Mouse (Mus musculus) kidney, embryonic 16.5 days (tissue): ENCODE data around the gene Ccdc183. TPM values are rescaled to one million over a fixed set of nuclear protein-coding genes. Genes with fewer than 3 reads are reported as not detected.
A peak's percentile ranks its signal among the peaks of the same experiment; 100 is the strongest.

Experiments
- ATAC-seq: fragments of 200-750 bp; cut with Nextera tagmentation; 2 replicates; pipeline ENCODE4 v1.8.0; 2017; ENCODE audit warnings: moderate TSS enrichment; ENCODE audit not compliant: low FRiP score, low TSS enrichment
- H3K27ac ChIP-seq: fragments of 300-500 bp; sonication (generic); 2 replicates; pipeline ENCODE4 v1.5.1; 2014; ENCODE audit warnings: low read length
- H3K27me3 ChIP-seq: fragments of 300-500 bp; sonication (generic); 2 replicates; pipeline ENCODE4 v1.6.1; 2014; ENCODE audit warnings: low read length, control low read depth, mixed read lengths; ENCODE audit not compliant: insufficient read depth
- H3K36me3 ChIP-seq: fragments of 300-500 bp; sonication (generic); 2 replicates; pipeline ENCODE4 v1.6.1; 2014; ENCODE audit warnings: low read length, control low read depth, mixed read lengths; ENCODE audit not compliant: insufficient read depth
- H3K4me1 ChIP-seq: fragments of 300-500 bp; sonication (generic); 2 replicates; pipeline ENCODE4 v1.6.1; 2014; ENCODE audit warnings: low read length, control low read depth, mixed read lengths; ENCODE audit not compliant: insufficient read depth
- H3K4me2 ChIP-seq: fragments of 300-500 bp; sonication (generic); replicated peaks from 2 replicates; pipeline ENCODE4 v1.6.1; 2014; ENCODE audit warnings: low read depth, low read length
- H3K4me3 ChIP-seq: fragments of 300-500 bp; sonication (generic); 2 replicates; pipeline ENCODE4 v1.5.1; 2014; ENCODE audit warnings: mild to moderate bottlenecking, low read length
- H3K9ac ChIP-seq: fragments of 300-500 bp; sonication (generic); replicated peaks from 2 replicates; pipeline ENCODE4 v1.6.1; 2014; ENCODE audit warnings: low read length
- H3K9me3 ChIP-seq: fragments of 300-500 bp; sonication (generic); 2 replicates; pipeline ENCODE4 v1.6.1; 2016; ENCODE audit warnings: low read length, control low read depth
- WGBS: fragments of 180-500 bp; shearing (Covaris S2); extraction: QIAGEN DNeasy Blood & Tissue Kit; methylation state at CpG from one replicate; pipeline ENCODE4 v1.1.7; 2014; 5-methylcytosine and 5-hydroxymethylcytosine counted together
- polyA plus RNA-seq: library from polyadenylated mRNA; unstranded; fragments of >200 nt; fragmentation: Nextera tagmentation; extraction: Ambion mirVana; gene quantifications from 2 replicates; pipeline ENCODE4 v1.2.1, GENCODE M21; 2015

Gene Ccdc183
- polyA plus RNA-seq, 1 experiment from 2014 or later = 0.27 TPM

DNA sequence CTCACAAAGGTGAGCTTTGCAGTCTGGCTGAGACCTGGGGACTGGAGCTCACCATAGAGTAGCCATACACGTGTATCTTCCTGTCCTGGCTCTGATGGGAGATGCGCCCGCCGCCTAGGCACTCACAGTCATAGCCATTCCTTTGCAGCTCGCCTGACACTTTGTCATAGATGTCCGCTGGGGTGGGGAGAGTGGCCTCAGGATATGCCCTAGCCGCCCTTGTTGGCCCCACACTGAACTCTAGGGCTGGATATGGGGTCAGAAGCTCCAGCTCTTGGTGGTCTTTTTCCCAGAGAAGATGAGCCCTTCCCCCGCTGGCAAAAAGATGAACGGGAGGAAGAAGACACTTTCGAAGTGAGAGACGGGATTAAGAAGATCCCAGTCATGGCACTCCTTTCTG, 43.3 kb downstream of the Ccdc183 start:
- peak overlapping the region; percentile 95 for H3K4me2 ChIP-seq
- peak overlapping the region; percentile 69 for H3K4me3 ChIP-seq
- peak overlapping the region; percentile 95; the same call in 1 of the 2 replicates for H3K27ac ChIP-seq
- no peak for ATAC-seq
- H3K9ac ChIP-seq = peak overlapping the region; percentile 85
- peaks cover 4% of the 10 kb centered on the region; the same call in 1 of the 2 replicates for H3K36me3 ChIP-seq
- peaks cover 44% of the 10 kb centered on the region for H3K4me1 ChIP-seq
- 17% methylated on average over 11 of the region's 11 CpGs for WGBS
- peaks cover 34% of the 10 kb centered on the region for H3K27me3 ChIP-seq
- no peaks in the 10 kb centered on the region for H3K9me3 ChIP-seq

DNA sequence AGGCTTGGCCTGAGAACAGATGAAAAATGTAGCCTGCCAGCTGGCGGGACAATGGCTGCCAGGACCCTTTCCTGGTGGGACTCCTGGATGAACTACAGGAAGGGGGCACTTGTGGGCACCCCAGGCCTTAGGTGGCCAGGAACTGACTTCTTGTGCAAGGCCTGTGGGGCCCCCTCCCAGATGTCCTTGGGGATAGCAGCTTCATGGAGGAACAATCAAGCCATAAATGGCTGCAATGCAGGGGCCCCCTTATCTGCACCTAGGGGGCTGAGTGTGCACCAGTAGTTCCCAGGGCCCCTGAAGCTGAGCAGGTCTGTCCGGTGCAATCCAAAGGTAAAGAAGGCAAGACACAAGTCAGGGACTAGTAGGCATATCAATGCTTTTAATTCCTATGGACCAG, 44.4 kb downstream of the Ccdc183 start:
- peaks cover 34% of the 10 kb centered on the region for H3K4me1 ChIP-seq
- 89% methylated on average over 2 of the region's 2 CpGs for WGBS
- no peaks in the 10 kb centered on the region for H3K9me3 ChIP-seq
- H3K4me2 ChIP-seq = 0 out of 2 replicates have a peak overlapping the region, but pooled peaks have one; percentile 95
- no peak for ATAC-seq
- H3K27ac ChIP-seq = no peak overlapping the region
- peaks cover 12% of the 10 kb centered on the region; the same call in 1 of the 2 replicates for H3K36me3 ChIP-seq
- no peak overlapping the region for H3K4me3 ChIP-seq
- H3K9ac ChIP-seq = 0 out of 2 replicates have a peak overlapping the region, but pooled peaks have one; percentile 27
- H3K27me3 ChIP-seq = peaks cover 23% of the 10 kb centered on the region

DNA sequence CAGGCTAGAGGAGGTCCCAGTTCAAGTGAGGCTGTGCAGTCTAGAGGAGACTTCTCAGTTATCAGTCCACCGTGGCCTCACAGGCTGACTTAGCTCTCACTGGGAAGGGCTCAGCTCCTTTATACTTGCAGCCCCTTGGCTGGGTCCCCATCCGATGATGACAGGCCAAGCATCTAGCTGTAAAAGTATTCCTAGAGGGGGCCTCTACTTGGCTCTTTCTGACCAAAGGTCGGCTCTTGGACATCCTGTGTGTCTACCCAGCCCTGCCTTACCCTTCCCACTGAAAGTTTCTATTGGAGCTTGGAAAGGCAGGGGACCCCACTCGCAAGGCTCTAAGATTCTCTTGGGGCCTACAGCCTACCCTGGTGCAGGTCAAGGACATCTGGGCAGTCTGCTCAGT, 46.3 kb downstream of the Ccdc183 start:
- Histone ChIP-seq H3K9me3 (no peaks in the 10 kb centered on the region), H3K4me3 (no peak overlapping the region), H3K4me1 (peaks cover 22% of the 10 kb centered on the region), H3K27ac (no peak overlapping the region), H3K4me2 (no peak overlapping the region), H3K9ac (no peak overlapping the region), H3K36me3 (peaks cover 12% of the 10 kb centered on the region; the same call in 1 of the 2 replicates), H3K27me3 (peaks cover 4% of the 10 kb centered on the region)
- WGBS = 90% methylated on average over 4 of the region's 4 CpGs
- no peak for ATAC-seq

DNA sequence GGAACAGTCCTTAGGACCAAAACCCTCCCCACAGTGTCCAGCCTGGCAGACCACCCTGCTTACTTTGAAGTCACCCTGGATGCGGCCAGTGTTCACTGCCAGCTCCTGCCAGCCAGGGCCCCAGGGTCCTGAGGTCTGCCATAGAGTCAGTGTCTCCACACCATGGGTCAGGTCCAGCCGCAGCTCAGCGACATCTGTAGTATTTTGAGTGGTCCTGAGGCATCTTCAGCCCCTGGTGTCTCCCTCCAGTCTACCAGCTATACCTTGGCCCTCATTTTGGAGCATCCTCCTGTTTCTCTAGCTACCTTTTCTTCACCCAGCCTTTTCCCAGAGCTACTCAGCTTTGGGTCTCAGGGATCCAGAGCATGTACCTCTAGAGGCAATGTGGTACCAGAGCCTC, 48.2 kb downstream of the Ccdc183 start:
- Histone ChIP-seq H3K4me1 (peaks cover 16% of the 10 kb centered on the region), H3K9me3 (no peaks in the 10 kb centered on the region), H3K27me3 (no peaks in the 10 kb centered on the region), H3K4me3 (no peak overlapping the region), H3K4me2 (no peak overlapping the region), H3K9ac (no peak overlapping the region), H3K36me3 (peaks cover 25% of the 10 kb centered on the region), H3K27ac (no peak overlapping the region)
- WGBS = 89% methylated on average over 3 of the region's 3 CpGs
- no peak for ATAC-seq

DNA sequence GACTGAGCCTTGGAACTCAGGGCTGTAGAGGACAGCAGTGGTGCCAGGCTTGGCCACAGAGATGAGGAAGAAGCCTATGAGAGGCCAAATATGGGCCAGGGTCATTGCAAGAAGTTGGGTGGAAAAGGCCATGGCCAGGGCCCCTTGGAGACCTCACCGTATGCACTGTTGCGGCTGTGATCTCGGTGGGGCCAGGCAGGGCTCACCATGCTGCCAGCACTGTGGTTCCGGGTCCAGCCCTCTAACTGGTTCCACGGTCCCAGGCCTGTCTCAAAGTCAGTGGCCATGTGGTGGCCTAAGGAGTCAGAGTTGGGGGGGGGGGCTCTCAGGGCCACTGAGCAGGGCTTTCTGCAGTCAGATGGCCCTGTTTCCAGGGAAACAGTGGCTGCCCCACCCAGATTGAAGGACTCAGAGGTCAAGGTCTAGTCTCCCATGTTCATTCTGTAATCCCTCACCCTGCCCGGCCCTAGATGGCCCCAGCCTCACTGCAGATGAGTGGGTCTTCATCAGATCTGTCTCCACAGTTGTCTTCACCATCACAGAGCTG, 48.9 kb downstream of the Ccdc183 start:
- Histone ChIP-seq H3K4me2 (no peak overlapping the region), H3K36me3 (peaks cover 33% of the 10 kb centered on the region), H3K27me3 (no peaks in the 10 kb centered on the region), H3K4me1 (peaks cover 9% of the 10 kb centered on the region), H3K27ac (no peak overlapping the region), H3K4me3 (no peak overlapping the region), H3K9me3 (no peaks in the 10 kb centered on the region), H3K9ac (no peak overlapping the region)
- WGBS = 86% methylated on average over 6 of the region's 6 CpGs
- no peak for ATAC-seq

DNA sequence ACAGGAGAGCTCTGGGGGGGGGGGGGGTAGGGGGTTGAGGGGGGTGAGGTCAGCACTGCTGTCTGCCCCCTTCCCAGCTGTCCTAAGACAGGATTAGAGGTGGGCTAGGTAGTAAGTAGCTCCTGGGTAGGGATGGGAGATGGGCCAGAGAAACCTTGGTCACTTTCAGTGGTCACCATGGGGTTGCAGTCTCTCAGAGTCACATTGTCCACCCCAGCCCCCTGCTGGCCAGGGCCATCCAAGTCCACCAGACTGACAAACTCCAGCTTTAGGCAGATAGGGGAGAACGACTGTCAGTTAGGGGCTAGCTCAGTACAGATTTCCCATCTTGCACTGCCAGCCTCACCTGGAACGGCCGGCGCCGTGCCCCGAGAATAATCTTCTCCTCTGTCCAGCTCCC, 50.9 kb downstream of the Ccdc183 start:
- peaks cover 53% of the 10 kb centered on the region for H3K36me3 ChIP-seq
- 84% methylated on average over 6 of the region's 6 CpGs for WGBS

DNA sequence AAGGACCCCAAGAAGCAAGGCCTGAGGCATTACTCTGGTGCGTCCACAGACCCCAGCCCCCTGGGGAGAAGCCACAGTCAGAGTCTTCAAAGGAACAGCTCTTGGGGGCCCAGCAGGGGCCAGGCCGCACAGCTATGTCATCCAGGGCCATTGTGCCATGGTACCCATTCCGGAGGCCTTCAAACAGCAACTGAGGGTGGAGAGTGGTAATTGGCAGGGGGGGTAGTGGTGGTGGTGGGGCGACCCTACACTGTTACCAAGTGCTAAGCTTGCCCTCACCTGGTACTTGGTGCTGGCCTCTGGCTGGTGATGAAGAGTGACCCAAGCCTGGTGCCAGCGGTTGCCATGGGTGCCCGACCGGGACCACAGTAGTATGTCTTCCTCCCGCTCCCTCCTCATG, 51.7 kb downstream of the Ccdc183 start:
- no peak overlapping the region for H3K27ac ChIP-seq
- no peak overlapping the region for H3K4me3 ChIP-seq
- no peak for ATAC-seq
- peaks cover 61% of the 10 kb centered on the region for H3K36me3 ChIP-seq
- H3K9me3 ChIP-seq = no peaks in the 10 kb centered on the region
- 93% methylated on average over 8 of the region's 8 CpGs for WGBS
- H3K9ac ChIP-seq = no peak overlapping the region
- H3K4me1 ChIP-seq = no peaks in the 10 kb centered on the region
- H3K4me2 ChIP-seq = no peak overlapping the region
- no peaks in the 10 kb centered on the region for H3K27me3 ChIP-seq

More for the DNA sequence above, 50.9 kb downstream of the Ccdc183 start:
- Histone ChIP-seq H3K9ac (no peak overlapping the region), H3K4me3 (no peak overlapping the region), H3K4me1 (no peaks in the 10 kb centered on the region), H3K4me2 (no peak overlapping the region), H3K9me3 (no peaks in the 10 kb centered on the region), H3K27me3 (no peaks in the 10 kb centered on the region), H3K27ac (no peak overlapping the region)
- ATAC-seq = no peak

DNA sequence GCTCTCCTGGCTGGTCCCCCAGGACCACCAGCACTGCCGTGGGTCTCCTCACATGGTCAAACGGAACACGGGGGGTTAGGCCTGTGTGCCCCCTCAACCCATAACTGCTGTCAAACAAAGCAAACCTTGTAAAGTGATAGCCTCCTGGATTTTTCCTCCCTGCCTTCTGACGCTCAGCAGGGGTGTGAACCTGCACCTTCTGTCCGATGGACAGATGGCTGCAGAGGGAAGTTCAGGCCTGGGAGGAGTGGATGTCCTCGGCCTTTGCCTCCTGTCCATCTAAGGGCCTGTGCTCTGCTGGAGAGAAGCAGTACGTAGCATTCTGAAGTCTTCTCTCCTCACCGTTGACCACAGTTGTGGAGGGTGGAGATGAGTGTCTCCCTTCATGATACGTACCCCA, 55.5 kb downstream of the Ccdc183 start:
- peaks cover 59% of the 10 kb centered on the region for H3K36me3 ChIP-seq
- no peaks in the 10 kb centered on the region for H3K27me3 ChIP-seq
- H3K4me2 ChIP-seq = no peak overlapping the region
- no peak for ATAC-seq
- H3K4me1 ChIP-seq = peaks cover 12% of the 10 kb centered on the region
- no peak overlapping the region for H3K27ac ChIP-seq
- no peaks in the 10 kb centered on the region for H3K9me3 ChIP-seq
- WGBS = 68% methylated on average over 9 of the region's 9 CpGs
- H3K9ac ChIP-seq = no peak overlapping the region
- H3K4me3 ChIP-seq = no peak overlapping the region

DNA sequence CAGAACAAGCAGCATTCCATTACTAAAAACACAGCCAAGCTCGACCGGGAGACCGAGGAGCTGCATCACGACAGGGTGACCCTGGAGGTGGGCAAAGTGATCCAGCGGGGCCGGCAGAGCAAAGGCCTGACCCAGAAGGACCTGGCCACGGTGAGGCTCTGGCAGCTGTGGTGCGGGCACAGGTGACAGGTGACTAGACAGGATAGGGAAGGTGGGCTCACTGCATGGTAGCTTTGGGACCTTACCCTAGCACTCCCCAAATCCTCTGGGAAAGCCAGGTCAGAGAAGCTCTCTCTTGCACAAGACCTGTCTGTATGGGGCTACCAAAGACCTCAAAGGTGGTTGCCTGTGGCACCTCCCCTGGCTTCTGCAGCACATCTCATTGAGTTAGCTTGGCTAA, 56.9 kb downstream of the Ccdc183 start:
- Histone ChIP-seq H3K27ac (no peak overlapping the region), H3K27me3 (no peaks in the 10 kb centered on the region), H3K9me3 (no peaks in the 10 kb centered on the region), H3K4me3 (no peak overlapping the region), H3K4me2 (no peak overlapping the region), H3K4me1 (peaks cover 18% of the 10 kb centered on the region), H3K9ac (no peak overlapping the region), H3K36me3 (peaks cover 57% of the 10 kb centered on the region)
- no peak for ATAC-seq
- whole genome bisulfite sequencing = 86% methylated on average over 8 of the region's 8 CpGs

DNA sequence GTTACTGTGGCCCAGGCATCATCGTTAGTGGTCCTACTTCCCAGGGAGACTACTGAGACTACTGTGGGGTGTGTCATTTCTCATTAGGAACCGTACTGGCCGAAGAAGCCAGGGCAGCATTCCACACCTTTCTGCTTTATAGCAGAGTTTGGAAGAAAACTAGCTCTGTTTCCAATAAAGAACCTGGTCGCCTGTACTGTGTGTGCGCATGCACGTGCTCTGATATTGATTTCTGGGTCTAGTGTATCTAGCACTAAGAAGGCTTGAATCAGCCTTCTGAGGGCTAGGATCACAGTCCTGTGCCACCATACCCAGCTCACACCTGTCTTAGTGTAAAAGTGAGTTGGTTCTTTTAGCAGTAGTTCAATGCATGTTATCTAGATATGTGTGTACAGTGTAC, 58.7 kb downstream of the Ccdc183 start:
- Histone ChIP-seq H3K9ac (peak overlapping the region; percentile 94), H3K27me3 (no peaks in the 10 kb centered on the region), H3K4me1 (peaks cover 18% of the 10 kb centered on the region), H3K36me3 (peaks cover 40% of the 10 kb centered on the region), H3K4me3 (peak overlapping the region; percentile 97), H3K27ac (no peak overlapping the region), H3K9me3 (no peaks in the 10 kb centered on the region), H3K4me2 (peak overlapping the region; percentile 88)
- 66% methylated on average over 6 of the region's 6 CpGs for WGBS
- no peak for ATAC-seq
